Mouse (Mus musculus) urinary bladder, adult 18-20 months (tissue): Measurements from ENCODE around the gene F2rl1.
"Not testable (repeated sequence)": the region's sequence is repeated elsewhere in the genome, so short reads cannot be mapped to it uniquely, and the experiment has no call there.

ENCODE experiments used
- DNase-seq, 2 experiments: peaks; one replicate each; pipeline ENCODE4 v3.0.0; 2022; ENCODE audit warnings: low spot score in 2 of 2, mixed read lengths in 2 of 2

The F2rl1 gene

DNA sequence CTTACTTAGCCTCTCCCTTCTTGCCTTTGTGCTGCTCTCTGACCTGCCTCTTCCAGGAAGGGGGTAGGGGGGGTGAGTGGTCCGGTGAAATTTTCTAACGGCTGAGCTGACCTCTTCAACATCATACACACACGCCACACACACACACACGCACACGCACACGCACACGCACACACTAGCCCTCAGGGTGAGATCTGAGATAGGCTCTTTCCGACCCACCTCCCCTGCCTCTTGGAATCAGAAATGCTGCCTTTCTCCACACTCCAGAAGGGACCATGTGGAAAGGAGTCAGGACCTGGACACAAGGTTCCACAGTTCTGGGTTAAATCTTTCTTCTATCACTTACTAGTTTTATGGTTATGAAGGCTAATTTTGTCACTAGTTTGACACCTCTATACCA lies 8.6 kb upstream of the F2rl1 start:
- DNase-seq, result no peak

DNA sequence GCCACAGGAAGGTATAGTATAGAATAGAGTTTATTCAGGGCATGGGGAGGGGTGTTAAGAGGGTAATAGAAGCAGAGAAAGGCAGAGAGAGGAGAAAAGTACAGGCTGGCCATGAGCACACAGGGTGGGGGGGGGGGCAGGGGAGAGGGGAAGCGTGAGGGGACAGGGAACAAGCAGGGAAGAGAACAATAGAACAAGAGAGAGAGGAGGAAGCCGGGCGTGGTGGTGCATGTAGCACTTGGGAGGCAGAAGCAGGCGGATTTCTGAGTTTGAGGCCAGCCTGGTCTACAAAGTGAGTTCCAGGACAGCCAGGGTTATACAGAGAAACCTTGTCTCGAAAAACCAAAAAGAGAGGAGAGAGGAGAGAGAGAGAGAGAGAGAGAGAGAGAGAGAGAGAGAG lies 8.1 kb upstream of the F2rl1 start:
- not testable (repeated sequence) for DNase-seq

DNA sequence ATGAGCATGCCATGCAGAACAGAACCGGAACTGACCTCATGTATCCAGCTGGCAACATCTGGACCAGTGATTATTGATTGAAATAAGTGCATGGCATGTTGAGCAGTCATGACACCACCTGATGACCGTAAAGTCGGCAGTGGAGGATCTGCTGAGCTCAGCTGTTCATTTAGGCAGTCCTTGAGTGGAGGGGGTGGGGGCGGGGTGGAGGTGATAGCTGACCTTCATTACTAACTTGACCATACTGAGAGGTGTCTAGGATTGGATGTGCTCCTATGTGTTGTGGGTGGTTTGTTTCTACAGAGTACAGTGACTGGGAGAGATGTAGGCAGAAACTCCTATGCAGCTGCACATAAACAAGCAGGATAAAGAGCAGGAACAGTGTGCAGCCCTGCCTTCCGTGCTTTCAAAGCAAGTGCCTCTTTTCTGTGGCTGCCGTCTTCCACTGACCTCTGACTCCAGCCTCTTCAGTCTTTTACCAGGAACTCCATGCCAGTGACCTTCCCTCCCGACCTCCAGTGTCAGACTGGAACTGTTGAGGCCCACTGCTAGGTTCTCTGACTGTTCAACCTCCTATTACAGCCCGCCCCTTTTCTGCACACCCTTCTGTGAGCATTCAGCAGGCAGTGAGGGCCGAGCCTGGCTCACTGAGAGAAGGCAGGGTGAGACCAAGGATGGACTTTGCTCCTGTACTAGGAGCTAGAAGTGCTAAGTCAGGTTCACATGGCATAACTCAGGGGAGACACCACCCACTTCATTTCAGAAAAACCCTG lies 6.4 kb upstream of the F2rl1 start:
- DNase-seq, result no peak

DNA sequence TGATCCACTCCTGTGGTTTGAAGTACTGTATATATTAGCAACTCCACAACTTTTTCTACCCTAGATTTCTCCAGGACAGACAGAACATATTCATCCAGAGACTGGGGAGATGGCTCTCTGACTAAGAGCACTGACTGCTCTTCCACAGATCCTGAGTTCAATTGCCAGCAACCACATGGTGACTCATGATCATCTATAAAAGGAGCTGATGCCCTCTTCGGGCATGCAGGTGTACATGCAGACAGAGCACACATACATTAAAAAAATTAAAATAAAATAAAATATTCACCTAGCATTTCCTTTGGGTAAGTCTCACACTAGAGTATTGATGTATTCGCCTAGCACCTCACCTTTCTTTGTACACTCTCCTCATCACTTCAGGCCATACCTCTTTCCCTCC lies 4.2 kb upstream of the F2rl1 start:
- DNase-seq, result no peak

DNA sequence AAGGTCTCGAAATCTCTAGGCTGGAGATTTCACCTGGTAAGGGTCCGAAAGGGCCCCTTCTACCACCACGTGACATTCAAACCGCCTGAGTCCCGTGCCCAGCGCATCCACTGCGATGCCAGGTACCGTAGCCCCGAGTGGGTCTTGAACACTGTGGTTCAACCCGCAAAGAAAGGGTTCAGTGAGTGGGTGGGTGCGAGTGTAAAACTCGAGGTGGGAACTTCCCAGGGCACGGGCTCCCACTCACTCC lies 678 bp downstream of the F2rl1 start:
- DNase-seq, result no peak

DNA sequence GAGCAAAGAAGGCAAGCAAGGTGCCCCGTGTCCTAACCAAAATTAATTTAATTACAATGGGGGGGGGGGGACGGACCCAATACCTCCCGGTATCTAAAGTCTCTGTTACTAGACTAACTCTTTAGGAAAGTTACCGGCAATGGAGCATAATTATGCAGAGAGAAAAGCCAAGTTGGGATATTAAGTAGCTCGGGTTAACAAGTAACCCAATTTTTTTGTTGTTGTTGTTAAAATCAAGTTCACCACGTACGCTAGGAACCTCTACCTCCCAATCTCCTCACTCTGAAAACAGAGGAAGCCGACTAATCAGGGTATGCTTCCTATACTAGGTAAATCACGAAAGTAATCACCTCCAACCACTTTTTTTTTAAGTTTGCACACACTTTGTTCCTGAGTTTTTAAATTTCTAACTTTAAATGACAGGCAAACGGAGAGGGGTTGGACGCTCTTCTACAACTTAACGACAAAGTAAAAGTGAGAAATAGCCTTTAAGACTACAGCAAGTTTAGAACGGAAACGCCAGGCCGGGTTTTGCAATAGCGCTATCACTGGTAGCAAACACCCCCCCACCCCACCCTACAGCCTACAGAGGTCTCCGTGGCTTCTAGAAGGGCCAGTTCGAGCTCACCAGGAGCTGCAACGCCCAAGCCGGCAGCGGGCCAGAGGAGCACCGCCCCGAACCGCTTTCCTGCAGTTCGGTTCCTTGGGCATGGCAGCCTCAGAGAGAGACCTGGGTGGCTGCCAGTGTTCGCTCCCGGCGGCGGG lies 1.2 kb downstream of the F2rl1 start:
- DNase-seq, result peak; percentile 44 to 60

DNA sequence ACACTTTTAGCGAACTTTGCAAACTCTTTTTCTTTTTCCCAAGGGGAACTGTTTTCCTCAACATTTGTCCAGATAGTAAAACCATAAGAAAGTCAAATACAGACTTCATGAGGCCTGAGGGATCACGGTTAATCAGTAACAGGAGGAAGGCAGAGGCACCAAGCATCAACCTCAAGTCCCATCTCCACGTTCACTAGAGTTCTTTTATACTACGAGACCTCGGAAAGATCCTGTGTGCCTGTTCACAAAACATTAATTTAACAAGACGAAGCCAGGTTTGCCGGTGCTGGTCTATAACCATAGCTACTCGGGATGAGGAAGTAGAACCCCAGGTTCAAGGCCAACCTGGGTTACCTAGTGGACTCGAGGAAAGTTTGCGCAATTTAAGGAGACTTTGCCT lies 2.9 kb downstream of the F2rl1 start:
- DNase-seq, result no peak

DNA sequence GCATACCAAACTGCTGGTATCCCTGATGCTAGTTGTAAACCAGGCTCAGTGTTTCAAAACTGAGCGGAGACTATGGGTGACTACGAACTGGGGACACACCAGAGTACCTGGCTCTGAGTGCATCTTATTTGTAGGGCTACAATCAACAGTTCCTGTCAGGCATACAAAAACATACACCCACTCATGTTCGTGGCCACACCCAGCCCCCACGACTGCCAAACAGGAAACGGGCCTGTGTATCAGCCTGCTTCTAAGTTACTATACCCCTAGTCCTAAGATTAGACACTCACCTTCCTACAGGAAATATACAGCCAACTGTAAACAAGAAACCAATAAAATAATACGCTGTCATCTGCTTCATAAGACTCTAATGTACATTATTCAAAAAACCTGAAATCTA lies 4.0 kb downstream of the F2rl1 start:
- DNase-seq, result no peak

DNA sequence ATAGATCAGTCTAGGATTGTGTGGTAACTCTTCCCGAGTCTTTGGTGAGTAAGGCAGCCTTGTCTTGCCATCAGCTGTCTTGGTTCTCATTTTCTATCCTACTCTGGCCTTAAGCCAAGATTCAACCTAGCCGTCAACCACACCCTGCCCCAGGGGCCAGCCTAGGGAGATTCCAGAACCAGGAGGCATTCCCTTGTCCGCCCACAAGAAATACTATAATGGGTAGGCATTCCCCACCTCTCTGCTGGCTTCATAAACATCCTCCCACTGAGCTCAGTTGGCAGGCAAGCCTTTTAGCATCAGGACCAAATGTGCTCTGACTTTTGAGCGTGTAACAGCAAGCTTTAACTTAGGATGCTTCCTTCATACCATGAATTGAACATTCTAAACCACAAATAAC lies 10.3 kb downstream of the F2rl1 start:
- DNase-seq, result no peak

DNA sequence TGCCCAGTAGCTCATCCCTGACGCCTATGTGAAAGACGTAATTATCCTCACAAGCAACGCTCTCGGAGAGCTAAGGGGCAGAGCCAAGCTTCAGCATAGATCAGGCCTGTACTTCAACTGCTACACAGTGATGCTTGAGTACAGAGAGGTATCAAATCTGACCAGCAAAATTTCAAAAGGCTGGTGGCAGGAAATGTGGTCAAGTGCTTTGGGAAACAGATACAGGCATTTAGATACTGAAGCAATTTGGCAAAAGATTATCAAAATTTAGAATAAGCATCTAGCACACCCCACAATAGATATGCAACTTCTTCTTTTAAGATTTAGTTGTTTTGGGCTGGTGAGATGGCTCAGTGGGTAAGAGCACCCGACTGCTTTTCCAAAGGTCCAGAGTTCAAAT lies 15.0 kb downstream of the F2rl1 start:
- no peak for DNase-seq

DNA sequence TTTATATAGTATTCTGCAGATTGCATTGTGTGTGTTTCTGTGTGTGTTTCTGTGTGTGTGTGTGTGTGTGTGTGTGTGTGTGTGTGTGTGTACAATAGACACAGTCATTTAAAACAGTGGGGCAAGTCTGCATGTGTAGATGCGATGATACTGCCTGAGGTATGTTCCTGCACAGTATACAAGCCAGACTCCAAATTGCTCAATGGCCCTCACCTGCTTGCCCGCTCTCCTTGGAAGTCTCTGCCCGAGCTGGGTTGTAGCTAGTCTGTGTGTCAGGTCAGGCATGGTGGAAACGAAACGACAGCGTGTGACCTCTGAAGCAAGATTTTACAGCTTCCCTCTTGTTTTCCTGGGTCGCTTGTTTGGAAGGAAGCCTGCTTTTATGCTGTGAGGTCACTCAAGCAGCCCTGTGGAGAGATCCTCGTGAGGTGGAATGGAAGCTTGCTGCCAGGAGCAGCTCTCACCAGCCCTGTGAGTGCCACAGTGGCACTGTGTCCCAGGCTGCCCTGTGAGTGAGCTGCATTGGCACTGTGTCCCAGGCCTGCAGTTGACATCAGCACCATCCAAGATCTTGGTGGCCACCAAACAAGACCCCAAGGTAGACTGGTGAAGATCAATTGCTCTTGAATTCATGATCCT lies 21.6 kb downstream of the F2rl1 start:
- DNase-seq, result no peak

DNA sequence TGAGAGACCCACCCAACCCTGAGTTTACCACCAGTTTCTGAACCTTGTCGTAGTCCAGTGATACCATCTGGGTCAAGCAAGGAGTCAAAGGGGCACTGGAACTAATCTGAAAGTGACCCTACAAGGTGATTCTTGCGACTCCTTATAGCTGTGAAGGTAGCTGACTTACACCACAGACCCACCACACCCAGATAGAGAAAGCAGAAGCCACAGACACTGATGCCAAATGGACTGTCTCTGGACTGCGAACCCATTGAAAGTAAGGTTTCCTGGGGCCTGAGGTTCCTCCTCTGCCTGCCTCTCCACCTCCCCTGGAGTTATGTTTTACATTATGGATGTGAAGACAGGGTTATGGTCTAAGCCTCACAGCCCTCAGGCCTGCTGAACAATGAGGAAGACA lies 28.4 kb downstream of the F2rl1 start:
- no peak for DNase-seq

DNA sequence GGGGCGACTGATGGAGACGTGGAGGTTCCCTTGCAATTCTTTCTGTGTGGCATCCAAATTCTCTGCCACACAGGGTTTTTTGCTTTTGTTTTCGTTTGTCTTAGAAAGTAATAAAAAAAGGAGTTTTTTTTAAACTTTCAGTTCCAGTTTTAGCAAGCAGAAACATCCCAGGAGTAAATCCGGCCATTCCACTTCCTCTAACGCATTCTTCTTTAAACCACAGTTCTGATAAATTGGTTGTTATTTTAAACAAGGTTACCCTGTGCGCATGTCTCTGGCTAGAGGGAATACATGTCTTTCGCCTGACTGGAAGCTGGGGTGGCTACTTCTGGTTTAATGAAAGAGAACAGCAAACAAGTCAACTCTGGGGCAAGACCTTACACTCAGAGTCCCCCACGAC lies 30.2 kb downstream of the F2rl1 start:
- DNase-seq, result no peak

DNA sequence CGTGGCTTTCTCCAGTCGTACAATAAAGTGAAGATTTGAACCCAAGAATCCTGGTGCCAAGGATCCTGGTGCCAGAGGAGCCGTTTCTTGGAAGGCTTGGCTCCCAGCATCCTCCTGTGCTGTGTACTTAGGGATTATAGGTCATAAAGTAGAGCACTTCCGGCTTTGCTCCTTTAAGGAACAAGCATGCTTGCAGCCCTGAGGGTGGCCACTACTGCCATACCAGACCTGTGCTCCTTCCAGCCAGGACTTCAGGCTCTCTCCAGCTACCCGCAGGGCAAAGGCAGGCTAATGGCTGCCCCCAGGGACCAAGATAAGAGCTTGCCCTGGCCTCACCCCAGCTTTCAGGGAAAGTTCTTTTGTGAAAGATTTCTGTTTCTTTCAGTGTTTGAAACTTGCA lies 31.7 kb downstream of the F2rl1 start:
- DNase-seq, result no peak

DNA sequence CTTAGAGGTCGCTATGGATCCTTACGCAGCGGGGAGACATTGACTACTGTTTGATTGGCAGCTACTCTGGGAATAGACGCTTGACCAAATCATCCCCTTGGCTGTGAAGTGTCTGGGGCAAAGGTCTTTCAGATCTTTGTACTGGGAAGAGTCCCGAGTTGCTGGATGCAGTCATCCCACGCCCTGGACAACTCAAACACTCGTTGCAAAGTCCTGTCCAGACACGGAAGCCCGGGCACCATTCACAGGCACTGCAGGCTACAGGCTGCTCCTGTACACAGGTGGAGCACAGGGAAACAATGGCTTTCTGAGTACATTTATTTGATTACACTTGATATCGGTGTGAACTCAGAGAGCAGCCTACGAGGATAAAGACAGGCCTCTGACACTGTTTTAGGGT lies 33.7 kb downstream of the F2rl1 start:
- no peak for DNase-seq

DNA sequence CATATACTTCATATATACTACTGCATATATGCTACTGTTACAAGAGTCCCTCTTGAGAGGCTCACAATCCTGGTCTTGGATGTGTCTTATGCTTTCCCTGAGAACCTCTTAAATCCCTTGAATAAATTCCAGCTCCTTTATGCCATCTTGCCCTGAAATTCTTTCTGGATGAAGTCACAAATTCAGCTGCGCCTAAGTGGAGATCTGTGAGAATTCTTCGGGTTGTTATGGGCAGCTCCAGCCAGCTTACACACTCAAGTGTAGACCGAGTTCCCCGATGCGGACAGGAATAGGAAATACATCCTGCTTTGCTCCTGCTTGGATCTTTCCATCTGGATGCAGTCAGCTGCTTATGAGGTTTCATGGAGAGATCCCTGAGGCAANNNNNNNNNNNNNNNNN lies 40.4 kb downstream of the F2rl1 start:
- no peak for DNase-seq

DNA sequence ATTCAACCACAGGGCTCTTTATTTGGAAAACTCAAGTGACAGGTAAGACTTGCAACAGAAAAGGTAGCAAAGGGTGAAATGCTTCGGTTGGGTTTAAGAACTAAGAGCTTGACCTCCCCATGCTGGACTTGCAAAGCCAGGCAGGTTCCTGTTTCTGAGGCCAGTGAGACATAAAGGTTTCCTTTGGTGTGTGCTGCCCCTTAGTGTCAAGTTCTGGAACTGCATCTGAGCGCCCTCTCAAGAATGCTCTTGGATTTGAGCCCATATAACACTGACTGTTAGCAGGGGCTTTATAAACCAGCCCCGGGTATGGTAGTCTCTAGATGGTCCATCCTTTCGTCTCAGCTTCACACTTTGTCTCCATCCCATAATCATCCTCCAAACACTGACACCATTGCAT lies 43.6 kb downstream of the F2rl1 start:
- DNase-seq, result peak; percentile 43 to 69

DNA sequence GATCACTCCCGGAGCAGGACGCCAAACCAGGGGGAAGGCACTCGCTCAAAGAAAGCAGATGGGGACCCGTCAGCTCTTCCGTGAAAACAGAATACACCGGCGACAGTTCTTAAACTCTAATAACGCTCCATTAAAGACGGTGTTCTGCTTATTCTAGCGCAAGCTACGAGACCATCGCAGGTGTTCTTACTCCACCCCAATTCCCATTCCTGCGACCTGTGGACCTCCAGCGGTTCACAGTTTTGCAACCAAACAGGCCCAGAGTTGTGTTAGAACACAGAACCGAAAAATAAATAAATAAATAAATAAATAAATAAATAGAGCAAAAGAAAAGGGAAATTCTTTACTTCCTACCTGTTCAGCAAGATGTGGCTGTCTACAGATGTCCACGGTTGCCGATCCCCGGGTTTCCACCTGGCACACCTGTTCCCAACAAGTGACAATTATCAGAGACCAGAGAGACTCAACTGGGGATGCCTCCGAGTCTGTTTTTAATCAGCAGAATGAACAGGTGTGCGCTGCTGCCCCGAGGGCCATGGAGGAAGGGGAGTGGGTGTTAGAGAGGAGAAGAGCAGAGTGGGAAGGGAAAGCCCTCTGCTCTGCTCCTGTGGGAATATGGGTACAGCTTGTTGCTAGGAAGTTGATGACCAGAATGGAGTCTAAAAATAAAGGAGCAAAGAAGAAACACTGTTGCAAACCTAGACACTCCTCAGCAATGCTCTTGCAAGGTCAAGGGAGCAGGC lies 46.2 kb downstream of the F2rl1 start, which contains the start of gene S100z:
Gene S100z, minus strand, starts transcription at position 51 of the 743 bp plus-strand sequence.
- DNase-seq, result no peak

DNA sequence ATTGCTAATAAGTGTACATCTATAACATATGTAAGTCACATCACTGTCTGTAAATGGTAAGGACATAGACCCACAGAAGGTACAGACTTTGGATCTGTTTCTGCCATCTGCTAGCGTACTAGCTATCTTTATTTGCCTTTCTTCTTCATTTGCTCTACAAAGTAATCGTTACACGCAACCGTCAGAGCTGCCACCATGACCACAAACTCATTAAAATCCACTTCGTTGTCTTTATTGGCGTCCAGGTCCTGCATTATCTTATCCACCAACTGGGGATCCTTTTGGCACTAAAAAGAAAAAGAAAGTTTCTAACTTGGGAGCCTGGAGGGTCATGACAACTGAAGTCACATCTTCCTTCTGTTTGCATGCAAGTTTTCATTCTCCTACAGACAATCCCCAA lies 47.9 kb downstream of the F2rl1 start:
- DNase-seq, result no peak

DNA sequence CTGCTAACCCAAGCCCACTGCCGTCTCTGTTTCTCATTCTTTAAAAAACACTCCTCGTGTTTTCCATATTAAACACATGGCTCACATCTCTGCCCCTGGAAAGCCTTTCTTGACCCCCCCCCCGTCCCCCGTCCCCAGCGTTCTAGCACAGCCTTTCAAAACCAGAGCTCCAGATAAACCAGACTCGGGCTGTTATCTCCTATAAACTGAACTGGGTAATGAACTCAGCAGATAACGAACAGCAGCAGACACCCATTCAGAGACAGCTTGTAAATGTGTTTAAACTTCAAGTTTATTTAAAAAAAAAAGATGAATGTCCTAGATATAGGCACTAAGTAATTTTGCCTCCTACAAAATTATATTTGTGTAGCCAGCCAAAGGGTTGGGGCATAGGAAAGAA lies 49.9 kb downstream of the F2rl1 start:
- DNase-seq, result no peak

DNA sequence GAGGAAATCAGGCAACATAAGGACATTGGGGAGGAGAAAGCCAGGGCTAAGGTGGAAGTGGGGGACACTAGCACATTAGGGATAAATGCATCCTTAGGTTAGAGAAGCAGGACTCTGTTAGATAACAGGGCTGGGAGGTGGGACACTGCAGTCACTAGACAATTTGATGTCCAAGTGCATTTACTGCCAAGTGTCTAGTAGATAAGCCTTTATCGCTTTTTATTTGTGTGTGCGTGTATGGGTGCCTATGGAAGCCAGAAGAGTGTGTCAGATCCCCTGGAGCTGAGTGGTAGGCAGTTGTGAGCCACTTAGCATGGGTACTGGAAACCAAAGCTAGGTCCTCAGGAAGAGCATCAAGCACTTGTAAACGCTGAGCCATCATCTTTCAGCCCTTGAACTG lies 50.7 kb downstream of the F2rl1 start:
- DNase-seq, result no peak

DNA sequence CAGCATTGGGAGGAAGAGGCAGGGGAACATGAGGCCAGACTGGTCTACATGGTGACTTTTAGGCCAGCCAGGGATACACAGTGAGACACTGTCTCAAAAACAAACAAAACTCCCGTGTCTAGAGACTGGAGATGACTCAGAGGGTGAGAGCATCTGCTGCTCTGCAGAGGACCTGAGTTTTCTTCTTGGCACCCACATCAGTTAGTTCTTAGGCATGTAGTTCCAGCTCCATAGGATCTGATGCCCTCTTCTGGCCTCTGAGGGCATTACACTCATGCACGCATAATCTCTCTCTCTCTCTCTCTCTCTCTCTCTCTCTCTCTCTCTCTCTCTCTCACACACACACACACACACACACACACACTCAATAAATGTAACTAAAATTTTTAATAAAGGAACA lies 54.1 kb downstream of the F2rl1 start:
- no peak for DNase-seq
